Mouse (Mus musculus) liver, embryonic 14.5 days (tissue): ENCODE results near the gene Olfr520. TPM values are rescaled to one million over a fixed set of nuclear protein-coding genes. Genes with fewer than 3 reads are reported as not detected.

ENCODE experiments used
- ATAC-seq: fragments of 200-750 bp; cut with Nextera tagmentation; 2 replicates; pipeline ENCODE4 v1.8.0; 2017; ENCODE audit warnings: moderate number of reproducible peaks, mild to moderate bottlenecking, moderate library complexity; ENCODE audit not compliant: insufficient read depth
- DNase-seq, 3 experiments: peaks; one replicate each; pipeline ENCODE4 v3.0.0-alpha.2; 2012 to 2013; ENCODE audit warnings: low read depth in 3 of 3, low spot score in 3 of 3
- H3K27ac ChIP-seq: fragments of 300-500 bp; sonication (generic); 2 replicates; pipeline ENCODE4 v1.5.1; 2014; ENCODE audit warnings: moderate library complexity, mild to moderate bottlenecking, control low read depth, inconsistent platforms
- H3K27me3 ChIP-seq: fragments of 300-500 bp; sonication (generic); 2 replicates; pipeline ENCODE4 v1.6.1; 2014; ENCODE audit warnings: mild to moderate bottlenecking, low read length, moderate library complexity; ENCODE audit not compliant: control insufficient read depth, insufficient read depth
- H3K36me3 ChIP-seq: fragments of 300-500 bp; sonication (generic); replicated peaks from 2 replicates; pipeline ENCODE4 v1.6.1; 2014; ENCODE audit warnings: low read depth; ENCODE audit not compliant: control insufficient read depth, insufficient read depth
- H3K4me1 ChIP-seq, 2 experiments: fragments of 200-500 bp in 1 of 2; fragments of 300-500 bp in 1 of 2; sonication (generic) in 1 of 2; replicated peaks; 2 replicates each; pipeline ENCODE4 v1.6.1; 2012 to 2014; ENCODE audit warnings: antibody characterized with exemption in 1 of 2, inconsistent platforms in 1 of 2, low read length in 1 of 2; ENCODE audit not compliant: control insufficient read depth in 2 of 2, insufficient read depth in 2 of 2
- H3K4me2 ChIP-seq: fragments of 300-500 bp; sonication (generic); 2 replicates; pipeline ENCODE4 v1.6.1; 2014; ENCODE audit warnings: low read depth, mild to moderate bottlenecking, control low read depth, moderate library complexity
- H3K4me3 ChIP-seq, 2 experiments: fragments of 200-500 bp in 1 of 2; fragments of 300-500 bp in 1 of 2; sonication (generic) in 1 of 2; 2 replicates each; pipeline ENCODE4 v1.5.1; 2012 to 2014; ENCODE audit warnings: low read depth in 2 of 2, low read length in 2 of 2, mild to moderate bottlenecking in 2 of 2, control low read depth in 1 of 2, inconsistent platforms in 1 of 2, moderate library complexity in 1 of 2; ENCODE audit not compliant: insufficient read depth in 1 of 2
- H3K9ac ChIP-seq: fragments of 300-500 bp; sonication (generic); replicated peaks from 2 replicates; pipeline ENCODE4 v1.6.1; 2014; ENCODE audit warnings: mild to moderate bottlenecking, control low read depth, moderate library complexity
- H3K9me3 ChIP-seq: fragments of 300-500 bp; sonication (generic); 2 replicates; pipeline ENCODE4 v1.6.1; 2016; ENCODE audit warnings: low read length, mixed read lengths; ENCODE audit not compliant: control insufficient read depth
- CTCF ChIP-seq: IDR thresholded peaks from 2 replicates; pipeline ENCODE4 v1.5.1; 2016; ENCODE audit warnings: antibody characterized with exemption, low read depth, control low read depth
- EP300 ChIP-seq: IDR thresholded peaks from 2 replicates; pipeline ENCODE4 v1.6.1; 2016; ENCODE audit warnings: antibody characterized with exemption, low read depth
- WGBS: fragments of 180-500 bp; shearing (Covaris S2); extraction: QIAGEN DNeasy Blood & Tissue Kit; methylation state at CpG from one replicate; pipeline ENCODE4 v1.1.7; 2014; ENCODE audit not compliant: insufficient replicate concordance; 5-methylcytosine and 5-hydroxymethylcytosine counted together
- polyA plus RNA-seq, 2 experiments: library from polyadenylated mRNA; depleted of rRNA in 1 of 2; stranded (reverse) in 1 of 2; unstranded in 1 of 2; fragments of >200 nt; fragmentation: Nextera tagmentation in 1 of 2; extraction: Ambion mirVana in 1 of 2; gene quantifications; 2 replicates each; pipeline versions ENCODE4 v1.2.1 to v1.2.3; 2012 to 2014

Olfr520 gene
- polyA plus RNA-seq, 2 experiments = not detected

GRCm38 (mm10) chr7:99699709-99700151 is 30.3 kb upstream of the Olfr520 start:
- Histone ChIP-seq H3K27ac (no peak overlapping the region), H3K27me3 (no peaks in the 10 kb centered on the region), H3K9ac (no peak overlapping the region), H3K4me2 (no peak overlapping the region), H3K4me1 (no peaks in the 10 kb centered on the region), H3K9me3 (no peaks in the 10 kb centered on the region), H3K4me3 (no peak overlapping the region), H3K36me3 (no peaks in the 10 kb centered on the region)
- DNase-seq (no peak), ATAC-seq (no peak)
- no peak for TF ChIP-seq EP300
- no peak for TF ChIP-seq CTCF
- WGBS = 65% methylated on average over 3 of the region's 3 CpGs

GRCm38 (mm10) chr7:99700641-99701040 is 29.4 kb upstream of the Olfr520 start:
- Histone ChIP-seq H3K27ac (no peak overlapping the region), H3K9me3 (no peaks in the 10 kb centered on the region), H3K9ac (no peak overlapping the region), H3K36me3 (no peaks in the 10 kb centered on the region), H3K27me3 (no peaks in the 10 kb centered on the region), H3K4me3 (no peak overlapping the region), H3K4me1 (no peaks in the 10 kb centered on the region), H3K4me2 (no peak overlapping the region)
- ATAC-seq = no peak
- no peak for DNase-seq
- no peak for TF ChIP-seq CTCF
- no peak for TF ChIP-seq EP300
- 46% methylated on average over 4 of the region's 4 CpGs for WGBS

- no peak overlapping the region for H3K9ac ChIP-seq
- TF ChIP-seq EP300 = no peak
- TF ChIP-seq CTCF = no peak
- ATAC-seq = no peak
- DNase-seq = no peak
- H3K4me2 ChIP-seq = no peak overlapping the region
- no peaks in the 10 kb centered on the region for H3K27me3 ChIP-seq
- H3K9me3 ChIP-seq = no peaks in the 10 kb centered on the region
- WGBS = 30% methylated on average over 6 of the region's 6 CpGs
- H3K36me3 ChIP-seq = no peaks in the 10 kb centered on the region
- H3K4me1 ChIP-seq = no peaks in the 10 kb centered on the region
- no peak overlapping the region for H3K4me3 ChIP-seq
- no peak overlapping the region for H3K27ac ChIP-seq
These were observed 27.9 kb upstream of the Olfr520 start for GRCm38 (mm10) chr7:99702201-99702600.

- no peaks in the 10 kb centered on the region for H3K4me1 ChIP-seq
- H3K9ac ChIP-seq = no peak overlapping the region
- WGBS = 56% methylated on average over 3 of the region's 3 CpGs
- no peaks in the 10 kb centered on the region for H3K36me3 ChIP-seq
- H3K4me3 ChIP-seq = no peak overlapping the region
- no peak overlapping the region for H3K27ac ChIP-seq
- H3K4me2 ChIP-seq = no peak overlapping the region
- H3K27me3 ChIP-seq = no peaks in the 10 kb centered on the region
- TF ChIP-seq EP300 (no peak), CTCF (no peak)
- DNase-seq (no peak), ATAC-seq (no peak)
- H3K9me3 ChIP-seq = no peaks in the 10 kb centered on the region
These were observed 25.1 kb upstream of the Olfr520 start for GRCm38 (mm10) chr7:99704736-99705519.

- no peak for DNase-seq
- H3K27ac ChIP-seq = no peak overlapping the region
- no peak overlapping the region for H3K9ac ChIP-seq
- no peaks in the 10 kb centered on the region for H3K4me1 ChIP-seq
- no peak overlapping the region for H3K4me3 ChIP-seq
- 26% methylated on average over 4 of the region's 4 CpGs for WGBS
- H3K36me3 ChIP-seq = no peaks in the 10 kb centered on the region
- TF ChIP-seq CTCF (no peak), EP300 (no peak)
- no peaks in the 10 kb centered on the region for H3K9me3 ChIP-seq
- no peaks in the 10 kb centered on the region for H3K27me3 ChIP-seq
- no peak for ATAC-seq
- no peak overlapping the region for H3K4me2 ChIP-seq
These were observed 23.6 kb upstream of the Olfr520 start for GRCm38 (mm10) chr7:99706341-99707037.
